Mouse (Mus musculus) limb, embryonic 14.5 days (tissue): Measurements from ENCODE around the gene Pacrg. TPM values are rescaled to one million over a fixed set of nuclear protein-coding genes. Genes with fewer than 3 reads are reported as not detected.

Experiments
- ATAC-seq: fragments of 200-750 bp; cut with Nextera tagmentation; 2 replicates; pipeline ENCODE4 v1.8.0; 2017; ENCODE audit warnings: low read depth, moderate number of reproducible peaks, moderate TSS enrichment; ENCODE audit not compliant: low FRiP score
- DNase-seq: peaks from one replicate; pipeline ENCODE4 v3.0.0-alpha.2; 2015; ENCODE audit warnings: low spot score
- H3K27ac ChIP-seq: fragments of 300-500 bp; sonication (generic); replicated peaks from 2 replicates; pipeline ENCODE4 v1.5.1; 2014; ENCODE audit warnings: low read depth, mild to moderate bottlenecking, low read length, moderate library complexity, mixed read lengths
- H3K27me3 ChIP-seq: fragments of 300-500 bp; sonication (generic); 2 replicates; pipeline ENCODE4 v1.6.1; 2014; ENCODE audit warnings: low read length, mixed read lengths; ENCODE audit not compliant: control insufficient read depth, insufficient read depth
- H3K36me3 ChIP-seq: fragments of 300-500 bp; sonication (generic); 2 replicates; pipeline ENCODE4 v1.6.1; 2014; ENCODE audit warnings: mild to moderate bottlenecking, low read length, moderate library complexity, mixed read lengths; ENCODE audit not compliant: control insufficient read depth, insufficient read depth
- H3K4me1 ChIP-seq: fragments of 300-500 bp; sonication (generic); 2 replicates; pipeline ENCODE4 v1.6.1; 2014; ENCODE audit warnings: antibody characterized with exemption, low read length, mixed read lengths; ENCODE audit not compliant: control insufficient read depth, insufficient read depth
- H3K4me2 ChIP-seq: fragments of 300-500 bp; sonication (generic); replicated peaks from 2 replicates; pipeline ENCODE4 v1.6.1; 2014; ENCODE audit warnings: low read depth, mild to moderate bottlenecking, low read length, moderate library complexity; ENCODE audit not compliant: severe bottlenecking
- H3K4me3 ChIP-seq: fragments of 300-500 bp; sonication (generic); replicated peaks from 2 replicates; pipeline ENCODE4 v1.5.1; 2014; ENCODE audit warnings: low read length
- H3K9ac ChIP-seq: fragments of 300-500 bp; sonication (generic); 2 replicates; pipeline ENCODE4 v1.6.1; 2014; ENCODE audit warnings: mild to moderate bottlenecking, low read depth, low read length, moderate library complexity; ENCODE audit not compliant: severe bottlenecking
- H3K9me3 ChIP-seq: fragments of 300-500 bp; sonication (generic); 2 replicates; pipeline ENCODE4 v1.6.1; 2016; ENCODE audit warnings: low read length; ENCODE audit not compliant: control insufficient read depth
- POLR2A ChIP-seq: fragments of 200-500 bp; IDR thresholded peaks from 2 replicates; pipeline ENCODE4 v1.8.0; 2012; ENCODE audit warnings: inconsistent platforms, mild to moderate bottlenecking, moderate library complexity, borderline replicate concordance; ENCODE audit not compliant: insufficient read depth, insufficient read length; ENCODE audit errors: extremely low read depth
- WGBS: fragments of 180-500 bp; shearing (Covaris S2); extraction: QIAGEN DNeasy Blood & Tissue Kit; methylation state at CpG from one replicate; pipeline ENCODE4 v1.1.7; 2014; 5-methylcytosine and 5-hydroxymethylcytosine counted together
- polyA plus RNA-seq, 2 experiments: library from polyadenylated mRNA; depleted of rRNA in 1 of 2; stranded (reverse) in 1 of 2; unstranded in 1 of 2; fragments of >200 nt; fragmentation: Nextera tagmentation in 1 of 2; extraction: Ambion mirVana in 1 of 2; gene quantifications; 2 replicates each; pipeline versions ENCODE4 v1.2.1 to v1.2.3; 2012 to 2014

Gene Pacrg
- polyA plus RNA-seq, 2 experiments = 0.99 to 1.3 TPM

DNA sequence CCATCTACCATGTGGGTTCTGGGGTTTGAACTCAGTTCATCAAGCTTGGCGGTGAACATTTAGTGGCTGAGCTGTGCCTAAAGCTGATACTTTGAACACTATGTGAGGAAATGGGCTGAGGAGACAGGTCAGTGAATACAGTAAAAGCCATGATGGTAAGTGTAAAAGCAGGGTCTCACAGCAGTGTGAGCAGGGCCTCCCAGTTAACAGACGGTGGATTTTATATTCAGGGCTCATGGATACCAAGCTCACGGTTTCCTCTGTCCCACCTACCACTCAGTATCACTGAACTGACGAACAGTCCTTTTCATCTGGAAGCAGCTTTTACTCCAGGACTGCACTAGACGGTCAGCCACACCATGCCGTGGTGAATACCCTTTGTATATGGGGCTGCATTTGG is 205.1 kb downstream of the Pacrg start:
- 91% methylated on average over 6 of the region's 6 CpGs for WGBS
- H3K36me3 ChIP-seq = no peaks in the 10 kb centered on the region

DNA sequence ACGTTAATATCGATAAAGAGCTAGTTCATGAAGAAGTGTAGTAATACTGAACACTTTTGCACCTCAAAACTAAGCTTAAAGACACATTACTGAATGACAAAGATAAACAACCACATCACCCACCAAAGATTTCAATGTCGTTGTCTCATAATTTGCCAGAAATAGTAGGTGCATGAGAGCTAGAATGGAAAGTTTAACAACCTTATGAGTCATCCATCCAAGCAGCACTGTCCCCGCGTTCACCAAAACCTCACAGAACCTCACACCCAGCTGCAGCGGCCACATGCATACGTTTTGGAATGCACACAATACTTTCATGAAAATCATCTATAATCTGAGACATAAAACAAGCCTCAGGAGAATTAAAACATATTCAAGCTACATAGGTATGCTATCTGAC is 206.3 kb downstream of the Pacrg start:
- ATAC-seq = no peak
- H3K27me3 ChIP-seq = no peaks in the 10 kb centered on the region
- H3K36me3 ChIP-seq = no peaks in the 10 kb centered on the region
- WGBS = 82% methylated on average over 7 of the region's 7 CpGs
- no peak for TF ChIP-seq POLR2A
- no peak overlapping the region for H3K27ac ChIP-seq
- H3K9ac ChIP-seq = no peak overlapping the region
- H3K4me1 ChIP-seq = peaks cover 8% of the 10 kb centered on the region; the same call in 1 of the 2 replicates
- H3K4me2 ChIP-seq = no peak overlapping the region
- no peak overlapping the region for H3K4me3 ChIP-seq
- H3K9me3 ChIP-seq = no peaks in the 10 kb centered on the region
- DNase-seq = no peak

More for the DNA sequence above, 205.1 kb downstream of the Pacrg start:
- no peaks in the 10 kb centered on the region for H3K9me3 ChIP-seq
- TF ChIP-seq POLR2A = no peak
- H3K4me3 ChIP-seq = no peak overlapping the region
- ATAC-seq (no peak), DNase-seq (no peak)
- no peak overlapping the region for H3K9ac ChIP-seq
- peaks cover 8% of the 10 kb centered on the region; the same call in 1 of the 2 replicates for H3K4me1 ChIP-seq
- no peak overlapping the region for H3K4me2 ChIP-seq
- H3K27me3 ChIP-seq = no peaks in the 10 kb centered on the region
- no peak overlapping the region for H3K27ac ChIP-seq

GRCm38 (mm10) chr17:10628240-10628639 is 211.9 kb downstream of the Pacrg start:
- no peak for ATAC-seq
- no peaks in the 10 kb centered on the region for H3K9me3 ChIP-seq

GRCm38 (mm10) chr17:10627476-10627875 is 212.6 kb downstream of the Pacrg start:
- no peaks in the 10 kb centered on the region for H3K9me3 ChIP-seq
- WGBS = 31% methylated on average over 2 of the region's 2 CpGs
- H3K4me3 ChIP-seq = no peak overlapping the region
- H3K36me3 ChIP-seq = no peaks in the 10 kb centered on the region
- H3K27ac ChIP-seq = no peak overlapping the region
- H3K27me3 ChIP-seq = no peaks in the 10 kb centered on the region
- H3K4me1 ChIP-seq = peaks cover 8% of the 10 kb centered on the region; the same call in 1 of the 2 replicates
- ATAC-seq = no peak
- H3K4me2 ChIP-seq = no peak overlapping the region
- DNase-seq = no peak
- TF ChIP-seq POLR2A = no peak
- H3K9ac ChIP-seq = no peak overlapping the region

More at GRCm38 (mm10) chr17:10628240-10628639, 211.9 kb downstream of the Pacrg start:
- no peak overlapping the region for H3K4me3 ChIP-seq
- no peak for DNase-seq
- 84% methylated on average over 4 of the region's 4 CpGs for WGBS
- TF ChIP-seq POLR2A = no peak
- H3K36me3 ChIP-seq = no peaks in the 10 kb centered on the region
- H3K27ac ChIP-seq = no peak overlapping the region
- H3K9ac ChIP-seq = no peak overlapping the region
- no peaks in the 10 kb centered on the region for H3K27me3 ChIP-seq
- H3K4me2 ChIP-seq = no peak overlapping the region
- H3K4me1 ChIP-seq = peaks cover 8% of the 10 kb centered on the region; the same call in 1 of the 2 replicates

DNA sequence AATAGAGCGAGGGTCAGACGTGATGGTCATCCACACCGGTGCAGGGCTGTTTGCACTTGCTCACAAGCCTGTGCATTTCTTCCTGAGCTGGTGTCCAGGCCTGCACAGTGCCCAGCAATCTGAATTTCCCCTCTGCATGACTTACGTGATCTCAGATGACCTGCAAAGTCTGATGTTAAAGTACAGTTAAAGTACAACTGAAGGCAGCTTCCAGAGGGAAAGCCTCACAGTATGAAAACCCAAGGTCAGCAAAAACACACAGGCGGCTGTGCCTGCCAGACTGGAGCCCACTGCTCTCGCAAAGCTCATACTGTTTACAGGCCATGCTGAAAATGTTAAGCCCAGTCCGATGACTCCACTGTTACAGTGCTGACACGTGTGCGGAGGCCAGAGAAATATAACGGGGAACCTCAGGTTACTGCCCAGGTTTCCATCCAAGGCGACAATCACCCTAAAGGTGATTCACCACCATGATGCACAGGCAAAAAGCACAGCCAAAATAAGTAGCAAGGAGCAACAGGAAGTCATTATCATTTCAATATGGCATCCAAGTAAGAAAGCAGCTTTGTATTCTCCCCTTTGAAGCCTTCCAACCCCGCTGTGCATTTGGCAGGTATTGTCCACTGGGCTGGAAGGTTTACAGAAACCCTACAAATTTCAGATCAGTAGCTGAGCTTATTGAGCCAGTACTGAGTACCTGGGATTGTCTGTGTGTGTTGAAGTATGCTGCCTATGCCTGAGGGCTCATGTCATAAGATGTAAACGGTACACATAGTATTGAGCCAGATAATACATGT is 213.6 kb downstream of the Pacrg start:
- 60% methylated on average over 13 of the region's 13 CpGs for WGBS
- peaks cover 8% of the 10 kb centered on the region; the same call in 1 of the 2 replicates for H3K4me1 ChIP-seq
- no peaks in the 10 kb centered on the region for H3K36me3 ChIP-seq
- TF ChIP-seq POLR2A = no peak
- no peak overlapping the region for H3K9ac ChIP-seq
- no peak overlapping the region for H3K27ac ChIP-seq
- H3K4me3 ChIP-seq = no peak overlapping the region
- DNase-seq (no peak), ATAC-seq (no peak)
- H3K9me3 ChIP-seq = no peaks in the 10 kb centered on the region
- no peaks in the 10 kb centered on the region for H3K27me3 ChIP-seq
- no peak overlapping the region for H3K4me2 ChIP-seq
